Mouse (Mus musculus) forebrain, embryonic 15.5 days (tissue): ENCODE data around the gene Gng2. TPM values are rescaled to one million over a fixed set of nuclear protein-coding genes. Genes with fewer than 3 reads are reported as not detected.

Experiments
- ATAC-seq: fragments of 200-750 bp; cut with Nextera tagmentation; replicated peaks from 2 replicates; pipeline ENCODE4 v1.8.0; 2017; ENCODE audit warnings: mild to moderate bottlenecking, moderate TSS enrichment, moderate library complexity
- H3K27ac ChIP-seq: fragments of 300-500 bp; sonication (generic); replicated peaks from 2 replicates; pipeline ENCODE4 v1.5.1; 2015; ENCODE audit warnings: mild to moderate bottlenecking, inconsistent platforms
- H3K27me3 ChIP-seq: fragments of 300-500 bp; sonication (generic); 2 replicates; pipeline ENCODE4 v1.6.1; 2015; ENCODE audit warnings: inconsistent platforms
- H3K36me3 ChIP-seq: fragments of 300-500 bp; sonication (generic); 2 replicates; pipeline ENCODE4 v1.6.1; 2015; ENCODE audit warnings: mild to moderate bottlenecking, inconsistent platforms
- H3K4me1 ChIP-seq: fragments of 300-500 bp; sonication (generic); 2 replicates; pipeline ENCODE4 v1.6.1; 2015; ENCODE audit warnings: inconsistent platforms
- H3K4me2 ChIP-seq: fragments of 300-500 bp; sonication (generic); replicated peaks from 2 replicates; pipeline ENCODE4 v1.6.1; 2015; ENCODE audit warnings: mild to moderate bottlenecking, inconsistent platforms
- H3K4me3 ChIP-seq: fragments of 300-500 bp; sonication (generic); 2 replicates; pipeline ENCODE4 v1.5.1; 2015; ENCODE audit warnings: mild to moderate bottlenecking, inconsistent platforms
- H3K9ac ChIP-seq: fragments of 300-500 bp; sonication (generic); replicated peaks from 2 replicates; pipeline ENCODE4 v1.6.1; 2015; ENCODE audit warnings: mild to moderate bottlenecking, inconsistent platforms
- H3K9me3 ChIP-seq: fragments of 300-500 bp; sonication (generic); 2 replicates; pipeline ENCODE4 v1.6.1; 2016; ENCODE audit warnings: inconsistent platforms
- WGBS: fragments of 180-500 bp; shearing (Covaris S2); methylation state at CpG from one replicate; pipeline ENCODE4 v1.1.7; 2015; ENCODE audit warnings: mixed read lengths; 5-methylcytosine and 5-hydroxymethylcytosine counted together
- polyA plus RNA-seq: library from polyadenylated mRNA; unstranded; fragments of >200 nt; fragmentation: Nextera tagmentation; extraction: Ambion mirVana; gene quantifications from 2 replicates; pipeline ENCODE4 v1.2.1, GENCODE M21; 2015

The Gng2 gene
- 456 and 468 TPM in 2 replicates for polyA plus RNA-seq

DNA sequence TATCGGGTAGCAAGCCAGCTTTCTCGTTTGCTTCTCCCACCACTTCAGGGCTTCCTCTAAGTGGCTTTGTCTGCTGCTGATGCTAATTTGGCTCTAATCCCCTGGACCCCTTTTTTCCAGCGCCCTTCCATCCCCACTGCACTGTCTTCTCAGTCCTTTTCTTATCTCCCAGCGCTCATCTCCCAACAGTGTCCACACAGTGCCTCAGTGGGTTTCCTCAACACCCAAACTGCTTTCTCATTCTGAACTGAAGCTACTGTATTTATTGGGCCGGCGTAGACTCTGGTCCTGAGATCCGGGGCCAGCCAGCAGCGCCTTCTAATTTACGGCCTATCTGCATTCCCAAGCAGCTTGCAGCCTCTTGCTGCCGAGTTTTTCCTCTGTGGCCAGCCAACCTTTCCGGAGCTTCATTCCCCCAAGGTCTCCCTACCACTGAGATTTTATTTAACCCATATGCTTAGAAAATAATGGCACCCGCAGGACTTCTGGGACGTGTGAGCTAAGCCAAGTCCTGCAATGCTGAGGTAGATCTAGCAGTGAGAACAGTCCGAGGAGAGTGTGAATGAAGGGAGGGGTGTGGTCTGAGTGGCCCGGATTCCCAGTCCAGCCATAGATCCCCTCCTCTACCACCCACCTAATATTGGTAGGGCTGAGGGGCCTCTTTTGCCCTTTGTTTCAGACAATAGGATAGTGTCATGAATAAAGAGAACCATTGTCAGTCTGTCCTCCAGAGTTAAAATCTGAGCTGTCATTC lies at the start of gene Gng2:
Gene Gng2 (minus strand): TSS at position 357 of the 754 bp plus-strand sequence.
- H3K27me3 ChIP-seq, result no peaks in the 10 kb centered on the region

DNA sequence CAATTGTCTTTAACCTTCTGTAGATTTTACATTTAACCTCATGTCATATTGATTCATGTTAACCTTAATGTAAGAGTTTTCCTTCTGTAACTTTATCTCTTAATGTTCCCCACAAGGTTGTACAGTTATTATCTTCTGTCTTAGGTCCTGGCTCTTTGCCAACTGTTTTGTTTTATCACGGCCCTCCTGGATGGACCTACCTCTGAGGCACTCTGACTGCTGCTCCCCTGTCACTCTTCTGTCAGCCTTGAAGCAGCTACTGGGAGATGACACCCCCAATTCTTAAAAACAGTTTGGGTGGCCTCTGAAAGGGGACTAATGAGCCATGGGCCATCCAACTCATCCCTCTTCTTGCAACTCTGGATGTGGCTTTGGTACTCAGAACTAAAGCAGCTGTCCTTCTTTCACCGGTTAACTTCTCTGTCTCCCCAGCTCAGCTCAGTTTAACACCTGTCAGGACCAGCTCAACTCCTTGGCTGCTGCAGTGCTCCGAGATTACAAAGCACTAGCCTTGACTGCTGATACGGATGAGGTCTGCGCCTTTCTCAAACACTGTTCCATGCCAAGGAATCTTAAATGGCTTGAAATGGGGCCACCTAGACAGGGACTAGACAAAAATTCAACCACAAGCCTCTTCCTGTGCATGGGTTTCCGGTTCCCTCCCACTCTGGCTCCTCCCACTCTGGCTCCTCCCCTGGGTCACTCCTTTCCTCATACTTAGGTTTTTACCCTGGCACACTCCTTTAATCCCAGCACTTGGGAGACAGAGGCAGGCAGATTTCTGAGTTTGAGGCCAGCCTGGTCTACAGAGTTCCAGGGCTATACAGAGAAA lies 47.7 kb upstream of the Gng2 start:
- no peak for ATAC-seq
- no peaks in the 10 kb centered on the region for H3K4me1 ChIP-seq
- H3K9me3 ChIP-seq, result no peaks in the 10 kb centered on the region
- no peaks in the 10 kb centered on the region for H3K27me3 ChIP-seq
- H3K9ac ChIP-seq, result no peak overlapping the region
- H3K36me3 ChIP-seq, result no peaks in the 10 kb centered on the region
- H3K4me2 ChIP-seq, result no peak overlapping the region
- H3K4me3 ChIP-seq, result no peak overlapping the region
- WGBS, result 78% methylated on average over 6 of the region's 6 CpGs
- H3K27ac ChIP-seq, result no peak overlapping the region

More for the DNA sequence above, at the start of gene Gng2:
- WGBS, result 7% methylated on average over 15 of the region's 15 CpGs
- peak within 1 kb of the TSS; percentile 87 for H3K9ac ChIP-seq
- peak within 1 kb of the TSS; percentile 54 for H3K4me2 ChIP-seq
- H3K9me3 ChIP-seq, result no peaks in the 10 kb centered on the region
- peak within 1 kb of the TSS; percentile 97 for H3K27ac ChIP-seq
- H3K4me1 ChIP-seq, result peaks cover 32% of the 10 kb centered on the region
- peak within 1 kb of the TSS; percentile 71 for H3K4me3 ChIP-seq
- peak; percentile 55 for ATAC-seq
- no peaks in the 10 kb centered on the region for H3K36me3 ChIP-seq

DNA sequence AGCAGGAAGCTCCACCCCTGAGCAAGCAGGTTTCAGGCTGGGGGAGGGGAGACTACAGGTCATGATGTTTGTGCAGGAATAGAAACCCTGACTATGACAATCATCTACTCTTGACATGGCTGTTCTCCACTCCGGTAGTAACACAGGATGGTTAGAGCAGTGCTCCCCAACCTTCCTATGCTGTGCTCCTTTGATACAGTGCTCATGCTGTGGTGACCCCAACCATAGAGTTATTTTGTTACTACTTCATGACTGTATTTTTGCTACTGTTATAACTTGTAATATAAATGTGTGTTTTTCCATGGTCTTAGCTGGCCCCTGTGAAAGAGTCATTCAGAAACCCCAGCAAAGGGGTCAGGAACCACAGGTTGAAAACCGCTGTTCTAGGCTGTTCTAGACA lies 46.5 kb upstream of the Gng2 start:
- no peak overlapping the region for H3K27ac ChIP-seq
- no peak overlapping the region for H3K4me2 ChIP-seq
- H3K9me3 ChIP-seq, result no peaks in the 10 kb centered on the region
- WGBS, result 98% methylated on average over 2 of the region's 2 CpGs
- H3K4me1 ChIP-seq, result peaks cover 5% of the 10 kb centered on the region; the same call in 1 of the 2 replicates
- no peak overlapping the region for H3K9ac ChIP-seq
- ATAC-seq, result no peak
- H3K4me3 ChIP-seq, result no peak overlapping the region
- no peaks in the 10 kb centered on the region for H3K36me3 ChIP-seq
- H3K27me3 ChIP-seq, result no peaks in the 10 kb centered on the region

DNA sequence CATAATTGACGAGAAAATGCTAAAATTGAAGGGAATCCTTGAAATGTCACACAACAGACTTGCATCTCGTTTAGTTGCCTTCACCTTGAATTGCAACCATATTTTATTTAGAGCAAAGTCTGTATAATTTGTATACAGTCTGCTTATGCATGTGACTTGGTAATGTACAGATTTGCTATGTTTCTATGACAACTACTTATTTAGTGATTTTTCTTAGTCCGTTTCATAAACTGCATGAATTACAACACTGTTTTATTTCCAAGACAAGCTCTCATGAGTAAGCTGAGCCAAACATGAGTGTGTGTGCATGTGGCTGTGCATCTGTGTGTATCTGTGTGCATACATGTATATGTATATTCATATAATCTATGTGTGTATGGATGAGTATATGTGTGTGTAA lies 42.1 kb upstream of the Gng2 start:
- H3K4me3 ChIP-seq, result no peak overlapping the region
- H3K9me3 ChIP-seq, result no peaks in the 10 kb centered on the region
- H3K4me2 ChIP-seq, result no peak overlapping the region
- no peak overlapping the region for H3K9ac ChIP-seq
- no peak overlapping the region for H3K27ac ChIP-seq
- WGBS, result 63% methylated on average over 3 of the region's 3 CpGs
- no peak for ATAC-seq
- no peaks in the 10 kb centered on the region for H3K36me3 ChIP-seq
- H3K4me1 ChIP-seq, result peaks cover 6% of the 10 kb centered on the region; the same call in 1 of the 2 replicates
- H3K27me3 ChIP-seq, result no peaks in the 10 kb centered on the region

DNA sequence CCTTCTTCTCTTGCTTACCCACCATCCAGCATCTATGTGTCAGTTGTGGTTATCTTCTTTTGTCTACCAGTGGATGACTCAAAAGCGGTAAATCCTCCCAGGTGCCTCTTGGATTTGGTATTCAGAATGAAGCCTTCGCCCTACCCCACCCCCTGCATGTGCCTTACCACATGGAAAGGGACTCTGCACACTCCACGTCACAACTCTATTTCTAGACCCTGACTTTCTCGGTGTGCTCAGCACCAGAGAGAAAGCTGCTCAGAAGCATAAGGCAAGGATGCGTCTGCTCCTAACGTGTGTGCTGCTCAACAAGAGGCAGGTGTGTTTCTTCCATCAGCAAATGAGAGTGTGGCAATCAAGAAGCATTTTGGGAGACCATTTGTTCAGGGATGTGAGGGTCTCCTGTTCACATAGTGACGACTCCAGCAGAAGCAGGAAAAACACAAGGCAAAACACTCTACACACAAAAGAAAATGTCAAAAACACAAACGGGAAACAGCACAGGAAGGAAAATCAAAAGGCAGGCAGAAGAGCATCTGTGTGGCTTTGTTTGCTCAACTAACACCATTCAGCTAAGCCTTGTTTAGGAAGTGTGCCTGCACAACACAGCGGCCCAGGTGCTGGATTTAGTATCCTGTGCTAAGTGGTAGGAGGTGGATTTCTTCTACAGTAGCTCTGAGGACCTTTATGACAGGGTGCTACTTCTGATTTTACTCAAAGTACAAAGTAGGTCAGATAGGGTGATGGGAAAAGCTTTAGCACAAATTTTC lies 35.3 kb upstream of the Gng2 start:
- no peaks in the 10 kb centered on the region for H3K4me1 ChIP-seq
- no peaks in the 10 kb centered on the region for H3K36me3 ChIP-seq
- no peak overlapping the region for H3K4me2 ChIP-seq
- 65% methylated on average over 9 of the region's 9 CpGs for WGBS
- ATAC-seq, result no peak
- H3K9ac ChIP-seq, result no peak overlapping the region
- H3K27ac ChIP-seq, result no peak overlapping the region
- no peak overlapping the region for H3K4me3 ChIP-seq
- no peaks in the 10 kb centered on the region for H3K27me3 ChIP-seq
- H3K9me3 ChIP-seq, result no peaks in the 10 kb centered on the region

DNA sequence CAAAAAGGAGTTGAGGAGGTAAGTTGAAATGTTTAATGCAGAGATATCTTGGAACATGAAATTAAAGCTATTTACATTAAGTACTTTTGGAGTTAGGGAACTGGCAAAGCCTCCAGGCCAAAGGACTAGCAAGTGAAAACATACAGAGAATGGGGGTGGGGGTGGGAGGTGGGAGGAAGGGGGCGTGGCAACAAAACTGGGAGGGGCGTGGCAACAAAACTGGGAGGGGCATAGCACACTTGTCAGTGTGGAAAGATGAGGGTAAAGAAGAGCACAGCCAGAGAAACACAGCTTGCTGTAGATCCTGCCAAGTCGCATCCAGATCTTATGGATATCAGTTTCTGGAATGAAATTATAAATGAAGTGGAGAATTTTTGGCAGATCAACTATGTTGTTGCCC lies 30.0 kb upstream of the Gng2 start:
- no peaks in the 10 kb centered on the region for H3K27me3 ChIP-seq

DNA sequence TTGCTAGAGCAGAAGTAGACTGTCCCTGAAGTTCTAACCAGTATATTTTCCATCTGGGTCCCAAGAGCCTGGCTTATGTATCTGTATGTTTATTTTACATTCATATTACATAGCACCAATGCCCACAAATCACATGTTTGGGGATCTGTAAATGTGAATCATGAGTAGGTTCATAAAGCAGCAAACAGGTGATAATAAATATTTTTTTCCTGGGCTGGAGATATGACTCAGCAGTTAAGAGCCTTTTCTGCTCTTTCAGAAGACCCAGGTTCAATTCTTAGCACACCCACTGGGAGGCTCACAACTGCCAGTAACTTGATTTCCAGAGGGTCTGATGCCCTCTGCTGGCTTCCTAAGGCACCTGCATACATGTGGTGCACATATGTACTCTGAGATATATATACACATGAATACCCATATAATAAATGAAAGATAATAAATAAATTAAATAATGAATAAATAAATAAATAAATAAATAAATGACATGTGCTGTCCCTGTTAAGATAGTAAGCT lies 27.4 kb upstream of the Gng2 start:
- no peak overlapping the region for H3K4me2 ChIP-seq
- H3K36me3 ChIP-seq, result no peaks in the 10 kb centered on the region
- no peak overlapping the region for H3K9ac ChIP-seq
- H3K9me3 ChIP-seq, result no peaks in the 10 kb centered on the region
- no peak overlapping the region for H3K27ac ChIP-seq
- H3K4me3 ChIP-seq, result no peak overlapping the region
- 0 out of 2 replicates have a peak, but pooled peaks cover 4% of the 10 kb centered on the region for H3K4me1 ChIP-seq
- no peaks in the 10 kb centered on the region for H3K27me3 ChIP-seq
- ATAC-seq, result no peak

More for the DNA sequence above, 30.0 kb upstream of the Gng2 start:
- Histone ChIP-seq H3K36me3 (no peaks in the 10 kb centered on the region), H3K4me2 (no peak overlapping the region), H3K4me1 (0 out of 2 replicates have a peak, but pooled peaks cover 4% of the 10 kb centered on the region), H3K4me3 (no peak overlapping the region), H3K27ac (no peak overlapping the region), H3K9me3 (no peaks in the 10 kb centered on the region), H3K9ac (no peak overlapping the region)
- 76% methylated on average over 3 of the region's 3 CpGs for WGBS
- no peak for ATAC-seq

DNA sequence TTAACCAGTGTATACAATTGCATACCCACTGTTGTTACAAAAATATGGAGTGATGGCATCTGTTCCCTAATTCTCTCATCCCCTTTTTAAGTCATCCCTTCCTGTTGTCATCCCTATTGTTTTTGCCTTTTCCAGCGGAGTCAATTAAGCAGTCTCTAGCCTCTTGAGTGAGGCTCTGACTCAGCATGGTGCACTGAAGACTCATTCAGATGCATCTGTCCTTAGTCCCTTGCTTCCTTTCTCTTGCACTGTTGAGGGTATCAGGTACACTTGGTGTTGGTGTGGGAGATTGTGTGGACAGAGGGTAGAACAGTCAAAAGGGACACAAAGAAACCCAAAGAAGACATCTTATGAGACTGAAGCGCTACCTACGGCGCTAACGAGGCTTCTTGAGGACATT lies 19.4 kb upstream of the Gng2 start:
- Histone ChIP-seq H3K9me3 (no peaks in the 10 kb centered on the region), H3K9ac (no peak overlapping the region), H3K4me1 (no peaks in the 10 kb centered on the region; the same call in 1 of the 2 replicates), H3K4me2 (no peak overlapping the region), H3K4me3 (no peak overlapping the region), H3K27me3 (no peaks in the 10 kb centered on the region), H3K27ac (no peak overlapping the region), H3K36me3 (no peaks in the 10 kb centered on the region)
- ATAC-seq, result no peak
- WGBS, result 59% methylated on average over 5 of the region's 5 CpGs

DNA sequence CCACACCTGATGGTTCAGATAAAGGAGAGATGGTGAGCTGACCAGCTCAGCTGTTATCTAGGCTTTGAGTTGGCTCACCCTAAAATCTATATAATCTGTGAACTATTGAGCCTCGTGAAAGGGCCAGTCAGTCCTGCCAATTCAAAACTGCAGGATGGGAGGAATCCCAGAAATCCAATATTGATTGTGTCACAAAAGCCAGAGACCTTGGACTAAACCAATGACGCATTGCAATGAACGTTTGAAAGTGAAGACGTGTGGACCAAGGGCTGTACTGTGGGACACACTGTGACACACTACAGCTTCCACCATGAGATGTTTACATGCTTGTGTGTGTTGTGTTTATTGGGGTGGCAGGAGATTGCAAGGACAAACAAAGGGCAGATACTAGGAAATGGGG lies 18.5 kb upstream of the Gng2 start:
- ATAC-seq, result no peak
- no peak overlapping the region for H3K9ac ChIP-seq
- WGBS, result 93% methylated on average over 4 of the region's 4 CpGs

DNA sequence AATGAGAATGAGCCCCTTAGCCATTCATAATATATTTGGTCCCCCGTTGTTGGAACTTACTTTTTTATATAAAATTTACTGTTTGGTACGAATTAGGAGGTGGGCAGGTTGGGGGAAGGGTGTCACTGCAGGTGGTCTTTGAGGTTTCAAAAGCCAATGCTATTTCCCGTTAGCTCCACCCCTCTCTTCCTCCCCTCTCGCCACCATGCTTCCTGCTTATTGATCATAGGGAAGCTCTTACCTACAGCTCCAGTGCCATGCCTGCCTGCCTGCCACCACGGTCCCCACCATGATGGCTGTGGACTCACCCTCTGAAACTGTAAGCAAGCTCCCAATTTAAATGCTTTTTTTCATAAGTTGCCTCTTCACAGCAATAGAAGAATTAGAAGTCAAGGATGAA lies 16.6 kb upstream of the Gng2 start:
- H3K4me3 ChIP-seq, result no peak overlapping the region
- H3K9me3 ChIP-seq, result no peaks in the 10 kb centered on the region
- 68% methylated on average over 5 of the region's 5 CpGs for WGBS
- H3K4me1 ChIP-seq, result no peaks in the 10 kb centered on the region; the same call in 1 of the 2 replicates
- no peak for ATAC-seq
- no peaks in the 10 kb centered on the region for H3K36me3 ChIP-seq
- no peaks in the 10 kb centered on the region for H3K27me3 ChIP-seq
- no peak overlapping the region for H3K4me2 ChIP-seq
- no peak overlapping the region for H3K9ac ChIP-seq
- H3K27ac ChIP-seq, result no peak overlapping the region

More for the DNA sequence above, 18.5 kb upstream of the Gng2 start:
- H3K36me3 ChIP-seq, result no peaks in the 10 kb centered on the region
- no peak overlapping the region for H3K27ac ChIP-seq
- no peaks in the 10 kb centered on the region for H3K9me3 ChIP-seq
- H3K4me1 ChIP-seq, result no peaks in the 10 kb centered on the region; the same call in 1 of the 2 replicates
- H3K4me3 ChIP-seq, result no peak overlapping the region
- H3K27me3 ChIP-seq, result no peaks in the 10 kb centered on the region
- no peak overlapping the region for H3K4me2 ChIP-seq

DNA sequence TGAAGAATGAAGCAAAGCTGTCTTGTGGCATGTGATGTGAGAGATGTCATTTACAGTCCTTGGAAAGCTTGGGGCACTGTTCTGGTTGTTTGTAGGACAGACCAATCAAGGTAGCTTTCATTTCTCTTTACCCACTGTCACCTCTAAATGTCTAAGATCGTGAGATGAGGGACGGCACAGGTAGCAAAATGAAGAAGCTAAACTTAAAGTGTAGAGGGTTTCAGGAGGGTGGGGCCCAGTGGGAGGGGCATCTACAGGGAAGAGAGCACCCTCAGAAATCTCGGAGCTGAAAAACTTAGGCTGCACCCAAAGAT lies 16.1 kb upstream of the Gng2 start:
- 87% methylated on average over 3 of the region's 3 CpGs for WGBS
- Histone ChIP-seq H3K9me3 (no peaks in the 10 kb centered on the region), H3K4me2 (no peak overlapping the region), H3K27ac (no peak overlapping the region), H3K27me3 (no peaks in the 10 kb centered on the region), H3K4me1 (no peaks in the 10 kb centered on the region; the same call in 1 of the 2 replicates), H3K36me3 (no peaks in the 10 kb centered on the region), H3K4me3 (no peak overlapping the region), H3K9ac (no peak overlapping the region)
- ATAC-seq, result no peak
